Mouse (Mus musculus): ENCODE data around the gene Unc79.

Gene Unc79

DNA sequence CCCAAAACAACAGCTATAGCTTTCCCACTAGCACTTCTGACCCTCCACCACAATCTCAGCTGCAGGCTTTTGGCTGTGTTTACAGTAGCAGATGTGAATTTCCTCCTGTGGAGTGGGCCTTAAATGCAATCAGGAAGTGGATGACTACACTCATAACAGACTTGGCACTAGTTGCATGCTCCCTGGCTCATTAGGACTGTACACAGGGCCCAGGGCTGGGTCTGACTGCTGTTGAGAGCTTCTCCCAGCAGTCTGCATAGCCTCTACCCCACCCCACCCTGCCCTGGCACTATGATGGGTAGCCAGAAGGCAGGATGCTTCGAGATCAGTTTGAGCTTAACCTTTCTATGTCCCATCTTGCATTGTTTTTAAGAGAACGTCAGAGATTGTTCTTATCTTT, 91.5 kb downstream of the Unc79 start:
- DNase-seq (ENCODE audit: low spot score in 2 of 2), result no peak

DNA sequence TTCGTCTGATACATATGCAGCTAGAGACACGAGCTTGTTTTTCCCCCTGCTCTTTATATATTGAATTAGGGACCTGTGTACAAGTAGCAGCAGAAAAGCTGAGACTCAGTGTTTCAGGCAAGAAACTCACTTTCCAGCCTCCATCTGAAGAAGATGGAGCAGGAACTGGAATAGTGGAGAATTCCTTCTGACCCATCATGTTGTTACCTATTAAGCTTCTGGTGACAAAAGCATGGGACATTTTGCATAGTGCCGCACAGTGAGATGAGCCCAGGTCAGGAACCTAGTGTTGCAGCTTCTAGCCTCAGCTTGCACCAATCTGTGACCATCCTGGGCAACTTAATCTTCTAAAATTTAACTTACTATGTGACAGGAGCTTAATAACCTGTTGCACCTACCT, 92.7 kb downstream of the Unc79 start:
- no peak for DNase-seq (ENCODE audit: low spot score in 2 of 2)

- no peak for DNase-seq (ENCODE audit: low spot score in 2 of 2)
Observed at GRCm38 (mm10) chr12:103042711-103043110, 94.1 kb downstream of the Unc79 start.

- no peak for DNase-seq (ENCODE audit: low spot score in 2 of 2)
Observed at GRCm38 (mm10) chr12:103044422-103044821, 95.8 kb downstream of the Unc79 start.

- no peak for DNase-seq (ENCODE audit: low spot score in 2 of 2)
Observed at GRCm38 (mm10) chr12:103049865-103050264, 101.2 kb downstream of the Unc79 start.

DNA sequence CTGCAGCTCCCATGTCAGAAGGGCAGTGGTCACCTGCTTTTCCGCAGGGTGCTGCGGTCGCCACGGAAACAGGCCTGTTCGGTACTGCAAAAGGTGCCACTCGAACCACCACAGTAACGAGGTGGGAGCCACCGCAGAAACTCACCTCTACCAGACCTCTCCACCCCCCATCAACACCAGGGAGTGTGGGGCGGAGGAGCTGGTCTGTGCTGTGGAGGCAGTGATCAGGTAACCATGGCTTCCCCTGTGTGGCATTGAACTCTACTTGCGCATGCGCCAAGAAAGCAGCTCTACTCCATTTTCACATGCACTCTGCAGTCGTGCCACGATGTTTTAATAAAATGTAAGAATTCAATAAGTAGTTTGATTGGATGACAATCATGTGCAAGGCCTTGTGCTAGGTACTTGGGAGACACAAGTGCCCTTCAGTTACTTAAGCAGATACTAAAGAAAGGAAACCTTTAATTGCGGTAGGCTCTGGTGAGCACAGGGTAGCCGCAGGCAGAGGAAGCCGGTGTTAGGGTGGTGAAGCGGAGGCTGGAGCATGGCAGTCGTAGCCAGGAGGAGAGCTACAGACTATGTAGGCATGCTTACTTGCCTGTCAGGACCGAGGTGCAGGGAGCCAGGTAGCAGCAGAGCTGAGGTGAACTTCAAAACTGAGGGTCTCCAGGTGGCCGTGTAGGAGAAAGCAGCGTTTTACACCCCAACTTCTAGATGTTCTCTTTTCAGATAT, 110.8 kb downstream of the Unc79 start:
- no peak for DNase-seq (ENCODE audit: low spot score in 2 of 2)

DNA sequence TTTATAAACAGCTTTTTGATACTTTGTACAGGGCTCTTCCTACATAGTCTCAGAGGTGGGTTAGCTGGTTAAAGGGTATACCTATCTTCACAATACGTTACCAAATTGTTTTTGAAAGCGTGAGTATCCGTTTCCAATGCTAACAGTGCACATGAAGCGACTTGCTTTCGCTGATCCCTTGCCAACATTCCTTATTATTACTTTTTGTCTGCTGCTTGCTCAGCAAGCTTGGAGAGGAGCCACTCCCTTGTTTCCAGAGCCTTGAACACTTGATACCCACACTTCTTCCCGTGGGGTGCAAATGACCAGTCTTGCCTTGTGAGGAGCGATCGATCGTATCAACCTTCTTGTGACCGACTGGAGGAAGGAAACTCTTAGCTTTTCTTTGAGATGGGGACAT, 112.1 kb downstream of the Unc79 start:
- DNase-seq (ENCODE audit: low spot score in 2 of 2), result no peak

- no peak for DNase-seq (ENCODE audit: low spot score in 2 of 2)
Observed at GRCm38 (mm10) chr12:103062133-103062532, 113.5 kb downstream of the Unc79 start.

DNA sequence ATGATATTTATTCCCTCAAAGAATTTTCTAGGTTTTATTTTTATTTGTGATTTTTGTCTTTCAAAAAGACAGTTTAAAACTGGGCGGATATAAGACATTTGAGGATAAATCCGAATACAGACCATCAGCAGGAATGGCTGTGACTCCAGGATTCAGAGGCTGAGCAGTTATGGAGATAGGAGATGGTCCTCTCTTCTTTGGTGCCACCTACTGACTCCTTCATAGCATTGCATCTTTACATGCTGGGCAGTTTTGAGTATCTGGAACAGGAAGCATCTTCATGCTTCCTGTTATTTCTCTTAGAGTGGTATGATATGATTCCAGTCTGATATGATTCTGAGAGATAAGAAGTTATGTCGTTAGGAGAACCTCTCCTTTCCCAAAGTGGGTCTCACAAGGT, 116.3 kb downstream of the Unc79 start:
- no peak for DNase-seq (ENCODE audit: low spot score in 2 of 2)

DNA sequence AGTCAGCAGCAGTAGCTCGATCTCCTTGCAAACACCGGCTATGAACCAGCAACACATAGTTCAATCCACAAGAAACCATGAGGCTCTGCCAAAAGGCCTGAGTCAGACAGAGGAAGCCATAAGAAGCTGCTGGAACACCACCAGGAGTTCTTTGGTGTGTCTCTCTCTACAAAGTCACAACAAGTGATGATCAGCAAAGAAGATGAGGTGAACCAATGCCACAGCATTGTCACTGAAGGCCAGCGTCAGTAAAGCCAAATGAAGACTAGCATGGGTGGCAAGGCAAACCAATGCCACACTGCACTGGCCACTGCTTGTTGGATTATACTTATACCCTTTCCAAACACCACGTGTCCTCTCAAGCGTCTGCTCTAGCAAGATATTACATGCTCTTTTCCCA, 119.5 kb downstream of the Unc79 start:
- DNase-seq (ENCODE audit: low spot score in 2 of 2), result no peak

DNA sequence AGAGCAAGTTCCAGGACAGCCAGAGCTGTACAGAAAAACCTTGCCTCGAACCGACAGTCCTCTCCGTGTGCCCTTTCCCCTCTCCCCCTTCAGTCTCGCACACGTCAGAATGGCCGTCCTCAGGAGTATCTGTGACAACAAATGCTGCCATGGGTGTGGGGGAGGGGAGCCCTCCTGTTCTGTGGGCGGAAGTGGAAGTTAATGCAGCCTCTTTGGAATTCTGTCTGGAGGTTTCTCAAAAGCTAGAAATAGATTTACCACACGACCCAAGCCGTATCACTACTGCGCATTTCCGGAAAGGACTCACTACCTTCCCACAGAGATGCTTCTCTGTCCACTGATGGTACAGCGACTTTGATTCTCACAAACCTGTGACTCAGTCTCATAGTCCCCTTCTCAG, 120.9 kb downstream of the Unc79 start:
- DNase-seq (ENCODE audit: low spot score in 2 of 2), result no peak

- no peak for DNase-seq (ENCODE audit: low spot score in 2 of 2)
Observed at GRCm38 (mm10) chr12:103073953-103074352, 125.3 kb downstream of the Unc79 start.

- no peak for DNase-seq (ENCODE audit: low spot score in 2 of 2)
Observed at GRCm38 (mm10) chr12:103078751-103079150, 130.1 kb downstream of the Unc79 start.

- DNase-seq (ENCODE audit: low spot score in 2 of 2), result no peak
Observed at GRCm38 (mm10) chr12:103080055-103080454, 131.4 kb downstream of the Unc79 start.

DNA sequence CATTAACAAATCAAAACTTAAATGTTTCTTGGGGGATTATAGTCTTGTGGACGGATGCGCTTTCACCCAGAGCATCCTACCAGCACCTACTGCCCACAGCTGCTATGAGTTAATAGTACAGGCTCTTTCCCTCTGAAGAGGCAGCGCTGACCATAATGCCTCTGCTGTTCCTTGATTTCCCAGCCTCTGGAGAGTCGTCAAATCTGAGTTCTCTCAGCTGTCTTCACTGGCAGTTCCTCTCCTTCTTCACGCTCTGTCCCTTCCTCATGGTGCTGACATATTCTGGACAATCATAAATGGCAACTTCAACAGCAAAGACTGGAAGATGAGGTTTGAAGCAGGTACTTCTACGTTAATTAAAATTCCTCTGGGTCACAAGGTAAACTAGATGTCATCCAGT, 143.2 kb downstream of the Unc79 start:
- DNase-seq (ENCODE audit: low spot score in 2 of 2), result no peak

DNA sequence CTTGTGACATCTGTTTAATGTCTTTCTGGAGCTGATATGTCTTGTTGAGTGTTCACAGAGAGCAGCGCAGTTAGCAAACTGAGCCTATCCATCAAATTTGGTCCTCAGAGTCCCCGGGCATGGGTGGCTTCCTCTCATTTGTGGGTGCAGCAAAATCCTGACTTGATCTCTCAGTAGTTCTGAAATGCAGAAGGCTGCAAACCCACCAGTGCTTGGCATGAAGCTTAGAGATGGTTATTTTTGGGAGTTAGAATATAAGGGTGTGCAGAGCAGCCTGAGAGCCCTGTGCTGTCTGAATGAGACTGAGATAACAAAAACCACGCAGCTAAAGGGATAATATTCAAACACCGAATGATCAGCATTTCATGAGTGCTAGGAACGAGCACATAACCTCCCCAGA, 146.5 kb downstream of the Unc79 start:
- DNase-seq (ENCODE audit: low spot score in 2 of 2), result no peak

DNA sequence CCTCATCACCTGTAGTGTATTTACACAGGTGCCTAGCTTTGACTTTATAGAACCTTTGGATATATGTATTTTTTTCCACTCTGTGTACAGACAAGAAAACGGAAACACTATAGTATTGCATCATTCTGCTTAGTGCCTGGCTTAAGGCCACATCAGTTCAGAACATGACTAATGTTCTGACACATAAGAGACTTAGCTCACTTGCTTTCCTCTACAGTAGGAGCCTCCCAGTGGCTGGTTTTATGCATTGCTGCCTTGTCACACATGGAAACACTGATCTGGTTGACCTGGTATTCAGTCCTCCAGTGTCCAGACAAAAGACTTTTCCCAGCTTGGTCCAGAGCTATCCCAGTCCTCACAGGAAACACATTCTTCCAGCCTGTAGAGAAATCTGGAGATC, 150.5 kb downstream of the Unc79 start:
- DNase-seq (ENCODE audit: low spot score in 2 of 2), result peak; percentile 32 to 54

- DNase-seq (ENCODE audit: low spot score in 2 of 2), result no peak
Observed at GRCm38 (mm10) chr12:103100088-103100487, 151.4 kb downstream of the Unc79 start.

DNA sequence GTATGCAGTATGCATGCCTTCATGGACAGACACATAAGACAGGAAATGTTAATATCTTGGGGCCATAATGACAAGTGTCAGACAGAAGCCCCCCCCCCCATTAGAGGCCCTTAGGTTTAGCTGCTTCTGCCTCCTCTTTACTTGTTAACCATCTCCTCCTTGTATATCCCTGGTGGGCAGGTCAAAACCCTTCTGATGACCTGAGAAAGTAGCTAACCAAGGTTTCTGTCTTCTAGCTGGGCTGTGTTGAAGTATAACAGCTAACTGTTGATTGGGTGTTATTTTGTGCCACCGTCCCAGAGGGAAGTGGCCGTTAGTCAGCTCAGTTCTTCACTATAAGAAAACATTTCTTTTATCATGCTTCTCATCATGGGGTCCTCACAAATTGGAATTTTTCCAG, 154.4 kb downstream of the Unc79 start:
- DNase-seq (ENCODE audit: low spot score in 2 of 2), result no peak

GRCm38 (mm10) chr12:103103601-103104000, 154.9 kb downstream of the Unc79 start:
- DNase-seq (ENCODE audit: low spot score in 2 of 2), result no peak

DNA sequence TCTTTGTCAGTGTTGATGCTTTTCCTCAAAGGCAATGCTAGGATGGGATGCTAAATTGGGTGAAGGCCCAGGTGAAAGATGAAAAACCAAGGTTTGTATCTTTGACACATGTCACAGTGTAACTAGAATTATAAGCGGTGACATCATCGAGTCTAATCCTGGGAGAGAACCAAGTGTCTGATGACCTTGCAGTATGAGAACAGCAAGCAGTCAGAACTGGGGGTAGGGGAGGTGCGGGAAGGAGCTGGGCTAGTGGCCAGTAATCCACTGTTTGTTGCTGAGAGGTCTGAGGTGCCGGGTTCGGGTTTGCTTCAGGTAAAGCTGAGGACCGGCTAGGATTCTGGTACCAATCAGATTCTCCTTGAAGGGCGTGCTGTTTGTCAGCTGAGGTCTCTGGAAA, 160.6 kb downstream of the Unc79 start:
- DNase-seq (ENCODE audit: low spot score in 2 of 2), result no peak

DNA sequence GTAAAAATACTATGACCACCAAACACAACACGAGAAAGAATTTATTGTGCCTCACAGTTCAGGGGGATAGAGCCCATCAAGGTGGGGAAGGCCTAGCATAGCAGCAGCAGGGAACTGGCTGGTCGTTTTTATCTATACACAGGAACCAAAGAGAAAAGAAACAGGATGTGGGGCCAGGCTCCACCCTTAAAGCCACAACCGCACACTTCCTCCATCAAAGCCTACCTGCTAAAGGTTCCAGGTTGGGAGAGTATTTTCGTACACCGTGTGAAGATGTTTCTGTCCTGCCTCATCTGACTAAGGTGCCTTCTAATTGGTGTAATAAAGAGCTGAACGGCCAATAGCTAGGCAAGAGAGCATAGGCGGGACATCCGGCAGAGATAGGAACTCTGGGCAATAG, 168.0 kb downstream of the Unc79 start:
- DNase-seq (ENCODE audit: low spot score in 2 of 2), result no peak

GRCm38 (mm10) chr12:103117517-103118193, 169.0 kb downstream of the Unc79 start:
- no peak for DNase-seq (ENCODE audit: low spot score in 2 of 2)

- peak; percentile 52 to 55 for DNase-seq (ENCODE audit: low spot score in 2 of 2)
Observed at GRCm38 (mm10) chr12:103121928-103122327, 173.3 kb downstream of the Unc79 start.

Data from right cerebral cortex, adult 2 months (tissue).